ENCODE assay signal across 8 mouse cellular contexts in the genomic region with DNA sequence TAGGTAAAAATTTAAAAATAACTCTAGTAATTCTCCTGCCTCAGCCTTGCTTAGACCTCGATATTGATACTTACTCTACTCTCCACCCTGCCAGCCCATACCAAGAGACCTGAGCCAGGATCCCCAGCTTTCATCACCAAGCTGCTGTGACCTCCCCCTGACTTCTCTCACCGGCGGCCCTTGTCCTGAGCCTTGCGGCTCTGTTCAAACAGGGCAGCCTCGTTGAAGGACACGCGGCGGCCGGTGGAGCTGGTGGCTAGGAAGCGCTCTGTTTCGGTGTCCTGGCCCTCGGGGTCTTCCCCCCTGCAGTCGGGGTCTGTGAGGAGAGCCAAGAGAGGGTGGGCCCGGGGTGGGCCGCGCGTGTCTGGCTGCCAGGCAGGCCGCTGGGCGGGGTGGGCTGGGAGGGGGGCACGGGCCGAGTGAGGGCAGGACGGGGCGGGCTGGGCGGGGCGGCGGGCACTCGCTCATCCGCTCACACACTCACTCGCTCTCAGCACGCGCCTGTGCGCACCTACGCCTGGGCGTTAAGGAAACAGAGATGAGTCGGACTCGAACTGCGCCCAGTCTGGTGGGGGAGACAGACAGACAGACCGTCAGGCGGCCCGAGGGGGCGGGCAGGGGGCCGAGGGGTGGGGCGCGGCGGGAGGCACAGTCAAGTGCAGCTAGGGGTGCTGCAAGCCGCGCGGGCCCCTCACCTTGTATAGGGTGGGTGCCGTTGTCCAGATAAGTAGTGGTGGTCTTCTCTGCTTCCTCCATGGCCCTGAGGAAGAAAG. TPM values are rescaled to one million over a fixed set of nuclear protein-coding genes. Genes with fewer than 3 reads are reported as not detected.
DNase-seq lines count a peak whose midpoint lies in the region; ATAC-seq lines count a peak whose summit lies in the region.

No protein-coding gene starts in this region.

- WGBS in kidney, embryonic 15.5 days, result 20% methylated on average over 49 of the region's 49 CpGs
- 23% methylated on average over 13 of the region's 49 CpGs for WGBS in embryonic facial prominence, embryonic 14.5 days
- 20% methylated on average over 42 of the region's 49 CpGs for WGBS in hindbrain, embryonic 14.5 days
- 13% methylated on average over 49 of the region's 49 CpGs for WGBS in midbrain, embryonic 13.5 days

- H3K4me3 ChIP-seq in kidney, embryonic 15.5 days (replicated peaks), result peak overlapping the region; percentile 74
- H3K4me3 ChIP-seq in embryonic facial prominence, embryonic 14.5 days (ENCODE audit: low read depth, low read length), result peak overlapping the region; percentile 69
- peak overlapping the region; percentile 78 for H3K4me3 ChIP-seq in hindbrain, embryonic 14.5 days (replicated peaks; ENCODE audit: low read length)
- H3K4me3 ChIP-seq in midbrain, embryonic 13.5 days (replicated peaks), result peak overlapping the region; percentile 83

- H3K27me3 ChIP-seq in kidney, embryonic 15.5 days, result peaks cover 33% of the 10 kb centered on the region
- H3K27me3 ChIP-seq in embryonic facial prominence, embryonic 14.5 days (replicated peaks; ENCODE audit: control insufficient read depth, insufficient read depth, low read length), result peaks cover 24% of the 10 kb centered on the region
- H3K27me3 ChIP-seq in hindbrain, embryonic 14.5 days (ENCODE audit: control insufficient read depth, insufficient read depth, low read length), result no peaks in the 10 kb centered on the region
- peaks cover 21% of the 10 kb centered on the region for H3K27me3 ChIP-seq in midbrain, embryonic 13.5 days

- H3K9me3 ChIP-seq in kidney, embryonic 15.5 days (replicated peaks), result no peaks in the 10 kb centered on the region
- 0 out of 2 replicates have a peak, but pooled peaks cover 3% of the 10 kb centered on the region for H3K9me3 ChIP-seq in embryonic facial prominence, embryonic 14.5 days (ENCODE audit: control insufficient read depth, low read length)
- H3K9me3 ChIP-seq in hindbrain, embryonic 14.5 days (ENCODE audit: control insufficient read depth, low read length), result no peaks in the 10 kb centered on the region
- no peaks in the 10 kb centered on the region for H3K9me3 ChIP-seq in midbrain, embryonic 13.5 days

- DNase-seq in kidney, adult 11 months, result no peak
- DNase-seq in embryonic facial prominence, embryonic 14.5 days (ENCODE audit: low spot score), result no peak
- DNase-seq in hindbrain, embryonic 14.5 days (ENCODE audit: low spot score), result no peak
- no peak for DNase-seq in urinary bladder, postnatal 25 days (ENCODE audit: low spot score)
- no peak for DNase-seq in spleen, postnatal 14 days (ENCODE audit: low spot score in 2 of 2)
- DNase-seq in kidney, postnatal 36 days, result no peak

- H3K27ac ChIP-seq in kidney, embryonic 15.5 days, result peak overlapping the region; percentile 83; the same call in 1 of the 2 replicates
- H3K27ac ChIP-seq in embryonic facial prominence, embryonic 14.5 days (replicated peaks; ENCODE audit: low read depth, low read length), result no peak overlapping the region
- H3K27ac ChIP-seq in hindbrain, embryonic 14.5 days, result peak overlapping the region; percentile 98
- peak overlapping the region; percentile 95; the same call in 1 of the 2 replicates for H3K27ac ChIP-seq in midbrain, embryonic 13.5 days

- H3K9ac ChIP-seq in kidney, embryonic 15.5 days, result peak overlapping the region; percentile 36
- H3K9ac ChIP-seq in embryonic facial prominence, embryonic 14.5 days (ENCODE audit: low read depth, low read length), result no peak overlapping the region
- H3K9ac ChIP-seq in hindbrain, embryonic 14.5 days, result peak overlapping the region; percentile 93
- peak overlapping the region; percentile 98 for H3K9ac ChIP-seq in midbrain, embryonic 13.5 days (replicated peaks)

- no peak for ATAC-seq in kidney, embryonic 15.5 days (replicated peaks; ENCODE audit: low FRiP score)
- ATAC-seq in embryonic facial prominence, embryonic 14.5 days (ENCODE audit: low read depth), result no peak
- no peak for ATAC-seq in hindbrain, embryonic 14.5 days (ENCODE audit: low FRiP score)
- no peak for ATAC-seq in midbrain, embryonic 13.5 days

- peak overlapping the region; percentile 98 for H3K4me2 ChIP-seq in kidney, embryonic 15.5 days
- peak overlapping the region; percentile 96 for H3K4me2 ChIP-seq in embryonic facial prominence, embryonic 14.5 days (ENCODE audit: low read depth, low read length)
- H3K4me2 ChIP-seq in hindbrain, embryonic 14.5 days (replicated peaks), result peak overlapping the region; percentile 96
- H3K4me2 ChIP-seq in midbrain, embryonic 13.5 days (replicated peaks), result peak overlapping the region; percentile 90

- peaks cover 36% of the 10 kb centered on the region for H3K36me3 ChIP-seq in kidney, embryonic 15.5 days
- H3K36me3 ChIP-seq in embryonic facial prominence, embryonic 14.5 days (ENCODE audit: control insufficient read depth, insufficient read depth, low read length), result peaks cover 32% of the 10 kb centered on the region
- H3K36me3 ChIP-seq in hindbrain, embryonic 14.5 days (replicated peaks; ENCODE audit: control insufficient read depth, insufficient read depth), result peaks cover 56% of the 10 kb centered on the region
- H3K36me3 ChIP-seq in midbrain, embryonic 13.5 days, result peaks cover 51% of the 10 kb centered on the region

- peaks cover 67% of the 10 kb centered on the region for H3K4me1 ChIP-seq in kidney, embryonic 15.5 days
- peaks cover 20% of the 10 kb centered on the region for H3K4me1 ChIP-seq in embryonic facial prominence, embryonic 14.5 days (ENCODE audit: control insufficient read depth, insufficient read depth, low read length)
- H3K4me1 ChIP-seq in hindbrain, embryonic 14.5 days (replicated peaks; ENCODE audit: control insufficient read depth, insufficient read depth, low read length), result peaks cover 38% of the 10 kb centered on the region
- peaks cover 60% of the 10 kb centered on the region for H3K4me1 ChIP-seq in midbrain, embryonic 13.5 days (replicated peaks)

RNA-seq across cellular contexts. Expression of gene Atp5d, which starts 2.1 kb away (rescaled TPM):
- polyA plus RNA-seq in kidney, embryonic 15.5 days (2015; fragmentation: Nextera tagmentation; extraction: Ambion mirVana), result 594 and 612 TPM in 2 replicates
- 474 and 475 TPM in 2 replicates for polyA plus RNA-seq in embryonic facial prominence, embryonic 14.5 days (2014; fragmentation: Nextera tagmentation; extraction: Ambion mirVana)
- polyA plus RNA-seq in hindbrain, embryonic 14.5 days (2014; fragmentation: Nextera tagmentation; extraction: Ambion mirVana), result 469 and 505 TPM in 2 replicates
- polyA plus RNA-seq in midbrain, embryonic 13.5 days (2015; fragmentation: Nextera tagmentation; extraction: Ambion mirVana), result 391 and 394 TPM in 2 replicates

RNA-seq across cellular contexts. Expression of gene Cbarp, which starts 4.3 kb away (rescaled TPM):
- polyA plus RNA-seq in kidney, embryonic 15.5 days (2015; fragmentation: Nextera tagmentation; extraction: Ambion mirVana), result 5.7 and 6.1 TPM in 2 replicates
- polyA plus RNA-seq in embryonic facial prominence, embryonic 14.5 days (2014; fragmentation: Nextera tagmentation; extraction: Ambion mirVana), result 7.3 and 9.0 TPM in 2 replicates
- polyA plus RNA-seq in hindbrain, embryonic 14.5 days (2014; fragmentation: Nextera tagmentation; extraction: Ambion mirVana), result 93.4 and 96.4 TPM in 2 replicates
- 40.6 and 45.3 TPM in 2 replicates for polyA plus RNA-seq in midbrain, embryonic 13.5 days (2015; fragmentation: Nextera tagmentation; extraction: Ambion mirVana)

RNA-seq across cellular contexts. Expression of gene Midn, which starts 11.7 kb away (rescaled TPM):
- 18.8 and 19.5 TPM in 2 replicates for polyA plus RNA-seq in kidney, embryonic 15.5 days (2015; fragmentation: Nextera tagmentation; extraction: Ambion mirVana)
- polyA plus RNA-seq in embryonic facial prominence, embryonic 14.5 days (2014; fragmentation: Nextera tagmentation; extraction: Ambion mirVana), result 34.2 and 37.0 TPM in 2 replicates
- 44.1 and 54.4 TPM in 2 replicates for polyA plus RNA-seq in hindbrain, embryonic 14.5 days (2014; fragmentation: Nextera tagmentation; extraction: Ambion mirVana)
- 35.9 and 40.6 TPM in 2 replicates for polyA plus RNA-seq in midbrain, embryonic 13.5 days (2015; fragmentation: Nextera tagmentation; extraction: Ambion mirVana)

RNA-seq across cellular contexts. Expression of gene Stk11, which starts 20.8 kb away (rescaled TPM):
- polyA plus RNA-seq in kidney, embryonic 15.5 days (2015; fragmentation: Nextera tagmentation; extraction: Ambion mirVana), result 15.0 and 22.4 TPM in 2 replicates
- polyA plus RNA-seq in embryonic facial prominence, embryonic 14.5 days (2014; fragmentation: Nextera tagmentation; extraction: Ambion mirVana), result 32.6 and 32.7 TPM in 2 replicates
- 20.2 and 24.6 TPM in 2 replicates for polyA plus RNA-seq in hindbrain, embryonic 14.5 days (2014; fragmentation: Nextera tagmentation; extraction: Ambion mirVana)
- polyA plus RNA-seq in midbrain, embryonic 13.5 days (2015; fragmentation: Nextera tagmentation; extraction: Ambion mirVana), result 17.7 and 20.7 TPM in 2 replicates

RNA-seq across cellular contexts. Expression of gene Cirbp, which starts 29.4 kb away (rescaled TPM):
- 95.1 and 111 TPM in 2 replicates for polyA plus RNA-seq in kidney, embryonic 15.5 days (2015; fragmentation: Nextera tagmentation; extraction: Ambion mirVana)
- 59.7 and 88.3 TPM in 2 replicates for polyA plus RNA-seq in embryonic facial prominence, embryonic 14.5 days (2014; fragmentation: Nextera tagmentation; extraction: Ambion mirVana)
- polyA plus RNA-seq in hindbrain, embryonic 14.5 days (2014; fragmentation: Nextera tagmentation; extraction: Ambion mirVana), result 203 and 252 TPM in 2 replicates
- polyA plus RNA-seq in midbrain, embryonic 13.5 days (2015; fragmentation: Nextera tagmentation; extraction: Ambion mirVana), result 354 and 412 TPM in 2 replicates
